Mouse (Mus musculus) megakaryocyte, embryonic 14.5 days (primary cell): Measurements from ENCODE around the gene Aspscr1.

Source experiments
- FLI1 ChIP-seq: IDR thresholded peaks from 2 replicates; pipeline ENCODE4 v1.6.1; 2012; ENCODE audit warnings: low read length, inconsistent platforms, mixed read lengths
- GATA1 ChIP-seq: IDR thresholded peaks from 3 replicates; pipeline ENCODE4 v1.6.1; 2012; ENCODE audit warnings: mixed read lengths, low read length, inconsistent platforms, borderline replicate concordance

- no peak for TF ChIP-seq GATA1
- no peak for TF ChIP-seq FLI1
These were observed 22.4 kb downstream of the Aspscr1 start for GRCm38 (mm10) chr11:120695184-120695583.
